Mouse (Mus musculus): ENCODE results near the gene Tfap4. TPM values are rescaled to one million over a fixed set of nuclear protein-coding genes. Genes with fewer than 3 reads are reported as not detected.

Tfap4 gene
- polyA plus RNA-seq, 1 experiment: 21.2 TPM

GRCm38 (mm10) chr16:4512661-4513438 is 46.8 kb downstream of the Tfap4 start:
- Histone ChIP-seq H3K4me3 (ENCODE audit: low read depth, low read length) (no peak overlapping the region), H3K36me3 (ENCODE audit: control insufficient read depth, insufficient read depth, low read length, poor library complexity, severe bottlenecking) (no peaks in the 10 kb centered on the region), H3K9me3 (replicated peaks; ENCODE audit: control insufficient read depth, insufficient read depth, low read length, poor library complexity, severe bottlenecking) (no peaks in the 10 kb centered on the region), H3K27ac (ENCODE audit: insufficient read depth, low read length) (no peak overlapping the region), H3K27me3 (ENCODE audit: control insufficient read depth, insufficient read depth, low read length, poor library complexity, severe bottlenecking) (no peaks in the 10 kb centered on the region), H3K9ac (ENCODE audit: low read depth, poor library complexity, severe bottlenecking) (no peak overlapping the region), H3K4me1 (ENCODE audit: control insufficient read depth, insufficient read depth, low read length) (no peaks in the 10 kb centered on the region)
- no peak for TF ChIP-seq EP300 (IDR thresholded peaks at IDR 0.05; ENCODE audit: insufficient read depth, low read depth, low read length)
- TF ChIP-seq CTCF (IDR thresholded peaks at IDR 0.05; ENCODE audit: low read depth, low read length): no peak
- TF ChIP-seq POLR2A (IDR thresholded peaks at IDR 0.05; ENCODE audit: insufficient read depth, low read length): no peak

GRCm38 (mm10) chr16:4511371-4511770 is 48.3 kb downstream of the Tfap4 start:
- Histone ChIP-seq H3K9me3 (replicated peaks; ENCODE audit: control insufficient read depth, insufficient read depth, low read length, poor library complexity, severe bottlenecking) (no peaks in the 10 kb centered on the region), H3K4me1 (ENCODE audit: control insufficient read depth, insufficient read depth, low read length) (no peaks in the 10 kb centered on the region), H3K27me3 (ENCODE audit: control insufficient read depth, insufficient read depth, low read length, poor library complexity, severe bottlenecking) (no peaks in the 10 kb centered on the region), H3K4me3 (ENCODE audit: low read depth, low read length) (no peak overlapping the region), H3K27ac (ENCODE audit: insufficient read depth, low read length) (no peak overlapping the region), H3K36me3 (ENCODE audit: control insufficient read depth, insufficient read depth, low read length, poor library complexity, severe bottlenecking) (no peaks in the 10 kb centered on the region), H3K9ac (ENCODE audit: low read depth, poor library complexity, severe bottlenecking) (no peak overlapping the region)
- no peak for TF ChIP-seq EP300 (IDR thresholded peaks at IDR 0.05; ENCODE audit: insufficient read depth, low read depth, low read length)
- no peak for TF ChIP-seq POLR2A (IDR thresholded peaks at IDR 0.05; ENCODE audit: insufficient read depth, low read length)
- TF ChIP-seq CTCF (IDR thresholded peaks at IDR 0.05; ENCODE audit: low read depth, low read length): no peak

GRCm38 (mm10) chr16:4506181-4506580 is 53.5 kb downstream of the Tfap4 start:
- no peaks in the 10 kb centered on the region for H3K9me3 ChIP-seq (replicated peaks; ENCODE audit: control insufficient read depth, insufficient read depth, low read length, poor library complexity, severe bottlenecking)
- H3K27me3 ChIP-seq (ENCODE audit: control insufficient read depth, insufficient read depth, low read length, poor library complexity, severe bottlenecking): no peaks in the 10 kb centered on the region
- H3K4me1 ChIP-seq (ENCODE audit: control insufficient read depth, insufficient read depth, low read length): no peaks in the 10 kb centered on the region
- TF ChIP-seq EP300 (IDR thresholded peaks at IDR 0.05; ENCODE audit: insufficient read depth, low read depth, low read length): no peak
- no peak for TF ChIP-seq CTCF (IDR thresholded peaks at IDR 0.05; ENCODE audit: low read depth, low read length)
- TF ChIP-seq POLR2A (IDR thresholded peaks at IDR 0.05; ENCODE audit: insufficient read depth, low read length): no peak
- H3K36me3 ChIP-seq (ENCODE audit: control insufficient read depth, insufficient read depth, low read length, poor library complexity, severe bottlenecking): no peaks in the 10 kb centered on the region
- no peak overlapping the region for H3K9ac ChIP-seq (ENCODE audit: low read depth, poor library complexity, severe bottlenecking)
- H3K4me3 ChIP-seq (ENCODE audit: low read depth, low read length): no peak overlapping the region
- H3K27ac ChIP-seq (ENCODE audit: insufficient read depth, low read length): no peak overlapping the region

GRCm38 (mm10) chr16:4503495-4503894 is 56.2 kb downstream of the Tfap4 start:
- no peaks in the 10 kb centered on the region for H3K9me3 ChIP-seq (replicated peaks; ENCODE audit: control insufficient read depth, insufficient read depth, low read length, poor library complexity, severe bottlenecking)
- no peak overlapping the region for H3K27ac ChIP-seq (ENCODE audit: insufficient read depth, low read length)
- no peak overlapping the region for H3K9ac ChIP-seq (ENCODE audit: low read depth, poor library complexity, severe bottlenecking)
- TF ChIP-seq EP300 (IDR thresholded peaks at IDR 0.05; ENCODE audit: insufficient read depth, low read depth, low read length) (no peak), CTCF (IDR thresholded peaks at IDR 0.05; ENCODE audit: low read depth, low read length) (no peak), POLR2A (IDR thresholded peaks at IDR 0.05; ENCODE audit: insufficient read depth, low read length) (no peak)
- no peaks in the 10 kb centered on the region for H3K36me3 ChIP-seq (ENCODE audit: control insufficient read depth, insufficient read depth, low read length, poor library complexity, severe bottlenecking)
- no peak overlapping the region for H3K4me3 ChIP-seq (ENCODE audit: low read depth, low read length)
- H3K27me3 ChIP-seq (ENCODE audit: control insufficient read depth, insufficient read depth, low read length, poor library complexity, severe bottlenecking): no peaks in the 10 kb centered on the region
- no peaks in the 10 kb centered on the region for H3K4me1 ChIP-seq (ENCODE audit: control insufficient read depth, insufficient read depth, low read length)

- Histone ChIP-seq H3K9me3 (replicated peaks; ENCODE audit: control insufficient read depth, insufficient read depth, low read length, poor library complexity, severe bottlenecking) (no peaks in the 10 kb centered on the region), H3K9ac (ENCODE audit: low read depth, poor library complexity, severe bottlenecking) (no peak overlapping the region), H3K4me1 (ENCODE audit: control insufficient read depth, insufficient read depth, low read length) (no peaks in the 10 kb centered on the region), H3K4me3 (ENCODE audit: low read depth, low read length) (no peak overlapping the region), H3K36me3 (ENCODE audit: control insufficient read depth, insufficient read depth, low read length, poor library complexity, severe bottlenecking) (no peaks in the 10 kb centered on the region), H3K27me3 (ENCODE audit: control insufficient read depth, insufficient read depth, low read length, poor library complexity, severe bottlenecking) (no peaks in the 10 kb centered on the region), H3K27ac (ENCODE audit: insufficient read depth, low read length) (no peak overlapping the region)
- TF ChIP-seq POLR2A (IDR thresholded peaks at IDR 0.05; ENCODE audit: insufficient read depth, low read length) (no peak), CTCF (IDR thresholded peaks at IDR 0.05; ENCODE audit: low read depth, low read length) (no peak), EP300 (IDR thresholded peaks at IDR 0.05; ENCODE audit: insufficient read depth, low read depth, low read length) (no peak)
Measured at GRCm38 (mm10) chr16:4502568-4502967, 57.1 kb downstream of the Tfap4 start.

- no peaks in the 10 kb centered on the region for H3K27me3 ChIP-seq (ENCODE audit: control insufficient read depth, insufficient read depth, low read length, poor library complexity, severe bottlenecking)
- TF ChIP-seq EP300 (IDR thresholded peaks at IDR 0.05; ENCODE audit: insufficient read depth, low read depth, low read length): no peak
- no peak for TF ChIP-seq POLR2A (IDR thresholded peaks at IDR 0.05; ENCODE audit: insufficient read depth, low read length)
- no peak for TF ChIP-seq CTCF (IDR thresholded peaks at IDR 0.05; ENCODE audit: low read depth, low read length)
- no peaks in the 10 kb centered on the region for H3K36me3 ChIP-seq (ENCODE audit: control insufficient read depth, insufficient read depth, low read length, poor library complexity, severe bottlenecking)
- no peak overlapping the region for H3K27ac ChIP-seq (ENCODE audit: insufficient read depth, low read length)
- H3K9ac ChIP-seq (ENCODE audit: low read depth, poor library complexity, severe bottlenecking): no peak overlapping the region
- H3K9me3 ChIP-seq (replicated peaks; ENCODE audit: control insufficient read depth, insufficient read depth, low read length, poor library complexity, severe bottlenecking): no peaks in the 10 kb centered on the region
- H3K4me1 ChIP-seq (ENCODE audit: control insufficient read depth, insufficient read depth, low read length): no peaks in the 10 kb centered on the region
- no peak overlapping the region for H3K4me3 ChIP-seq (ENCODE audit: low read depth, low read length)
Measured at GRCm38 (mm10) chr16:4501703-4502102, 58.0 kb downstream of the Tfap4 start.
